Mouse (Mus musculus): ENCODE results near the gene Wdr46.

GRCm38 (mm10) chr17:33920282-33921097 is 20.0 kb upstream of the Wdr46 start:
- TF ChIP-seq CTCF (IDR thresholded peaks at IDR 0.05; ENCODE audit: low read depth, low read length) (peak; percentile 76; the same call in 1 of the 2 replicates), POLR2A (IDR thresholded peaks at IDR 0.05; ENCODE audit: borderline replicate concordance, low read depth, low read length) (no peak)
